Mouse (Mus musculus) frontal cortex, adult 2 months (tissue): ENCODE measurements at regions not wholly inside any gene's neighbourhood (a gene's known extent, or its start where the extent isn't known, plus 50 kb on each side); places are given as distances from the start of the nearest gene placed in this dataset.
"Not testable (repeated sequence)": the region's sequence is repeated elsewhere in the genome, so short reads cannot be mapped to it uniquely, and the experiment has no call there.

Source experiments
- DNase-seq, 2 experiments: peaks; one replicate each; pipeline ENCODE4 v3.0.0; 2022; ENCODE audit warnings: low spot score in 1 of 2; ENCODE audit errors: extremely low spot score in 1 of 2

- DNase-seq: no peak
These were observed 822.7 kb upstream of the Kirrel3 start for GRCm38 (mm10) chr9:33662978-33663377.

- DNase-seq: peak; percentile 29 to 56
These were observed 804.6 kb upstream of the Kirrel3 start for GRCm38 (mm10) chr9:33681129-33681528.

- no peak for DNase-seq
These were observed 794.0 kb upstream of the Kirrel3 start for GRCm38 (mm10) chr9:33691731-33692130.

- DNase-seq: no peak
These were observed 768.1 kb upstream of the Kirrel3 start for GRCm38 (mm10) chr9:33717614-33718013.

- peak in 1 of 2 experiments; percentile 11 for DNase-seq
These were observed 760.9 kb upstream of the Kirrel3 start for GRCm38 (mm10) chr9:33724811-33725210.

- not testable (repeated sequence) for DNase-seq
These were observed 757.6 kb upstream of the Kirrel3 start for GRCm38 (mm10) chr9:33728058-33728457.

- DNase-seq: no peak
These were observed 725.0 kb upstream of the Kirrel3 start for GRCm38 (mm10) chr9:33760701-33761100.

- no peak for DNase-seq
These were observed 719.5 kb upstream of the Kirrel3 start for GRCm38 (mm10) chr9:33766235-33766634.

GRCm38 (mm10) chr9:33769811-33770210, 715.9 kb upstream of the Kirrel3 start:
- no peak for DNase-seq

- peak in 1 of 2 experiments; percentile 7 for DNase-seq
These were observed 711.5 kb upstream of the Kirrel3 start for GRCm38 (mm10) chr9:33774178-33774577.

- DNase-seq: peak; percentile 64 to 70
These were observed 695.1 kb upstream of the Kirrel3 start for GRCm38 (mm10) chr9:33790617-33791016.

GRCm38 (mm10) chr9:33800250-33800649, 685.4 kb upstream of the Kirrel3 start:
- no peak for DNase-seq

GRCm38 (mm10) chr9:33800763-33801162, 684.9 kb upstream of the Kirrel3 start:
- DNase-seq: no peak

- no peak for DNase-seq
These were observed 670.8 kb upstream of the Kirrel3 start for GRCm38 (mm10) chr9:33814739-33815368.

- DNase-seq: peak; percentile 40 to 52
These were observed 662.9 kb upstream of the Kirrel3 start for GRCm38 (mm10) chr9:33822574-33823394.

- DNase-seq: peak in 1 of 2 experiments; percentile 41
These were observed 659.6 kb upstream of the Kirrel3 start for GRCm38 (mm10) chr9:33826116-33826515.

GRCm38 (mm10) chr9:33827409-33827808, 658.3 kb upstream of the Kirrel3 start:
- DNase-seq: peak; percentile 57 to 64

- no peak for DNase-seq
These were observed 647.9 kb upstream of the Kirrel3 start for GRCm38 (mm10) chr9:33837666-33838380.

- DNase-seq: no peak
These were observed 636.1 kb upstream of the Kirrel3 start for GRCm38 (mm10) chr9:33849623-33850022.

- no peak for DNase-seq
These were observed 635.7 kb upstream of the Kirrel3 start for GRCm38 (mm10) chr9:33850024-33850423.

- no peak for DNase-seq
These were observed 634.7 kb upstream of the Kirrel3 start for GRCm38 (mm10) chr9:33850993-33851392.
